Mouse (Mus musculus) neural tube, embryonic 11.5 days (tissue): ENCODE data around the gene Adgrv1. TPM values are rescaled to one million over a fixed set of nuclear protein-coding genes. Genes with fewer than 3 reads are reported as not detected.
A peak's percentile ranks its signal among the peaks of the same experiment; 100 is the strongest.
"Not testable (repeated sequence)": the region's sequence is repeated elsewhere in the genome, so short reads cannot be mapped to it uniquely, and the experiment has no call there.

Experiments
- ATAC-seq: fragments of 200-750 bp; cut with Nextera tagmentation; 2 replicates; pipeline ENCODE4 v1.8.0; 2017; ENCODE audit warnings: moderate number of reproducible peaks, mild to moderate bottlenecking, moderate TSS enrichment, moderate library complexity; ENCODE audit not compliant: insufficient read depth, low FRiP score, low TSS enrichment
- DNase-seq: peaks from one replicate; pipeline ENCODE4 v3.0.0-alpha.2; 2015; ENCODE audit warnings: low spot score
- H3K27ac ChIP-seq: fragments of 300-500 bp; sonication (generic); 2 replicates; pipeline ENCODE4 v1.5.1; 2014; ENCODE audit warnings: low read depth, mild to moderate bottlenecking, low read length
- H3K27me3 ChIP-seq: fragments of 300-500 bp; sonication (generic); 2 replicates; pipeline ENCODE4 v1.6.1; 2014; ENCODE audit warnings: mild to moderate bottlenecking, low read length, mixed read lengths; ENCODE audit not compliant: control insufficient read depth, insufficient read depth
- H3K36me3 ChIP-seq: fragments of 300-500 bp; sonication (generic); 2 replicates; pipeline ENCODE4 v1.6.1; 2014; ENCODE audit warnings: mild to moderate bottlenecking, low read length, moderate library complexity, mixed read lengths; ENCODE audit not compliant: control insufficient read depth, insufficient read depth
- H3K4me1 ChIP-seq: fragments of 300-500 bp; sonication (generic); 2 replicates; pipeline ENCODE4 v1.6.1; 2014; ENCODE audit warnings: low read length, mixed read lengths; ENCODE audit not compliant: control insufficient read depth, insufficient read depth
- H3K4me2 ChIP-seq: fragments of 300-500 bp; sonication (generic); 2 replicates; pipeline ENCODE4 v1.6.1; 2014; ENCODE audit warnings: low read depth, mild to moderate bottlenecking, moderate library complexity
- H3K4me3 ChIP-seq: fragments of 300-500 bp; sonication (generic); 2 replicates; pipeline ENCODE4 v1.5.1; 2014; ENCODE audit warnings: low read depth, low read length
- H3K9ac ChIP-seq: fragments of 300-500 bp; sonication (generic); 2 replicates; pipeline ENCODE4 v1.6.1; 2014; ENCODE audit warnings: mild to moderate bottlenecking, low read length
- H3K9me3 ChIP-seq: fragments of 300-500 bp; sonication (generic); 2 replicates; pipeline ENCODE4 v1.6.1; 2016; ENCODE audit warnings: low read length; ENCODE audit not compliant: control insufficient read depth
- WGBS: fragments of 180-500 bp; shearing (Covaris S2); extraction: QIAGEN DNeasy Blood & Tissue Kit; methylation state at CpG from one replicate; pipeline ENCODE4 v1.1.7; 2014; 5-methylcytosine and 5-hydroxymethylcytosine counted together
- polyA plus RNA-seq: library from polyadenylated mRNA; unstranded; fragments of >200 nt; fragmentation: Nextera tagmentation; extraction: Ambion mirVana; gene quantifications from 2 replicates; pipeline ENCODE4 v1.2.1, GENCODE M21; 2014

Adgrv1 gene
- polyA plus RNA-seq, 1 experiment from 2014 or later: 35.1 TPM

DNA sequence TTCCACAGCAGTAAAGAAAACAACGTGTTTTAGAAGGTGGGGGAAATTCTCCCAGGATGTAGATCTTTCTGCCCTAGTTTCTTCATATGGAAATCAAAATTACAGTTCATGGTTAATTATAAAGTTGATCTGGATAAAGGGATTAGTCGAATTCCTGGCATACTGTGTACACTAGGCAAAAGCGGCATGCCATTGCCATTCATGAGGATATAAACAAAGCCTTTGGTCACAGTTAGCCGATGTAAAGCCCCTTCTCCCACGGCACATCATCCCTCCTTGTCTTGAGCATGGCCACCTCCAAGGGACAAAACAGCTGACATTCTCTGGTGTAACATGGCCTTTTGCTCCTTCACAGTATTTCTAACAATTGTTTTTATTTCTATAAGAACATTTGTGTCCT is 2.4 kb downstream of the Adgrv1 start:
- peak overlapping the region; percentile 37 for H3K4me2 ChIP-seq
- H3K36me3 ChIP-seq: no peaks in the 10 kb centered on the region
- H3K9me3 ChIP-seq: no peaks in the 10 kb centered on the region
- no peak overlapping the region for H3K9ac ChIP-seq
- no peak overlapping the region for H3K27ac ChIP-seq
- ATAC-seq (no peak), DNase-seq (peak; percentile 32)
- 37% methylated on average over 5 of the region's 5 CpGs for WGBS
- peak overlapping the region; percentile 21 for H3K4me3 ChIP-seq
- H3K27me3 ChIP-seq: no peaks in the 10 kb centered on the region
- H3K4me1 ChIP-seq: peaks cover 12% of the 10 kb centered on the region

DNA sequence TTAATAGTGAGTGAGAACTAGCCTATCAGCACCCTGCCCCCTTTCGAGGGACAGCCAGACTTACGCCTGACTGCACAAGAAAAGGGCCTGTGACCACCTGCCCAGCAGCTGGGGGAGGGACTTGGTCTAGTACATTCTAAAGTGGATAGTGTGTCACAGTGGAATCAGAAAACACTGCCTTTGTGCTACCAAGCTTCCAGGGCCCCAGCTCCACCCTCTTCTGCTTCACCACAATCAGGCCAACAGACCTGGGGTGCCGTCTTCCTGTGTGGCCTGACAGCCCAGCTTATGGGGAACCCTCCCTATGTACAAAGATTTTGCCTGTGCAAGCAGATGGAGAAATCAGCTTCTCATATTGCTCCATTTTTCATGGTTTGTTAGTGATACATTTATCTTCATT is 3.6 kb downstream of the Adgrv1 start:
- H3K4me1 ChIP-seq: peaks cover 12% of the 10 kb centered on the region
- DNase-seq (peak; percentile 76), ATAC-seq (peak; percentile 67)
- H3K9ac ChIP-seq: no peak overlapping the region
- H3K27me3 ChIP-seq: no peaks in the 10 kb centered on the region
- H3K4me2 ChIP-seq: peak overlapping the region; percentile 37
- no peak overlapping the region for H3K4me3 ChIP-seq
- WGBS: 37% methylated on average over 3 of the region's 3 CpGs
- H3K36me3 ChIP-seq: no peaks in the 10 kb centered on the region
- H3K27ac ChIP-seq: 0 out of 2 replicates have a peak overlapping the region, but pooled peaks have one; percentile 17
- H3K9me3 ChIP-seq: no peaks in the 10 kb centered on the region

DNA sequence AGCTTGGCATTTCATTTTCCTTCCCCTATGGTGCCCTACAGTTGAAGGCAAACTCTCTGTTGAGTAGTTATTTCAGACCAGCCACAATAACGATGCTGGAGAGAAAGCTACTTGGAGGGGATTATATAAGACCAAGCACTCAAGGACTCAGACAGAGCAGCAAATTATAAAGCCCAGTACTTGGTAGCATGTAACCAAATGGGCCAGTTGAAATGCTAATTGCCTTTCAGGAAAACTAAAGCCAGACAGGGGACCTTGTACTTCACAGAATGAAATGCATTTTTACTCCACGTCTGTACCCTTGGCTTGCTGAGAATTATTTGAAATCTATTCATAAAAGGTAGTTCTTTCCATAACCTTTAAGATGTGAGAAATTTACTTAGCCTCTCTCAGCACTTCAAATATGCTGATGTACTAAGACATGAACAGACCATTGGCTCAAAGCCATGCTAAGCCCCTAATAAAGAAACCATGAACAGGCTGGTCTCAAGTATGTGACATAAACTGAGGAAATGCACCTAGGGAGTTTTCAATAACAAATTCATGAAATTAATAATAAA is 4.2 kb downstream of the Adgrv1 start:
- 51% methylated on average over 2 of the region's 2 CpGs for WGBS
- H3K4me1 ChIP-seq: peaks cover 12% of the 10 kb centered on the region
- DNase-seq (no peak), ATAC-seq (no peak)
- H3K4me2 ChIP-seq: peak overlapping the region; percentile 3; the same call in 1 of the 2 replicates
- no peak overlapping the region for H3K27ac ChIP-seq
- H3K9ac ChIP-seq: no peak overlapping the region
- no peaks in the 10 kb centered on the region for H3K9me3 ChIP-seq
- no peak overlapping the region for H3K4me3 ChIP-seq
- no peaks in the 10 kb centered on the region for H3K27me3 ChIP-seq
- no peaks in the 10 kb centered on the region for H3K36me3 ChIP-seq

DNA sequence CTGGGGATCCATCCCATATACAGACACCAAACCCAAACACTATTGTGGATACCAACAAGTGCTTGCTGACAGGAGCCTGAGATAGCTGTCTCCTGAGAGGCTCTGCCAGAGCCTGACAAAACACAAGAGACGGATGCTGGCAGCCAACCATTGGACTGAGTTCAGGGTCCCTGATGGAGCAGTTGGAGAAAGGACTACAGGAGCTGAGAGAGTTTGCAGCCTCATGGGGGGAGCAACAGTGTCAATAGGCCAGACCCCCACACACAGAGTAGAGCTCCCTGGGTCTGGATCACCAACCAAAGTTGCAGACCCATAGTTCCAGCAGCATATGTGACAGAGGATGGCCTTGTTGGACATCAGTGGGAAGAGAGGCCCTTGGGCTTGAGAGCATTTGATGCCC is 5.1 kb downstream of the Adgrv1 start:
- H3K27me3 ChIP-seq, H3K4me1 ChIP-seq, H3K9me3 ChIP-seq, H3K9ac ChIP-seq, H3K27ac ChIP-seq, ATAC-seq, H3K4me3 ChIP-seq, H3K36me3 ChIP-seq, DNase-seq: not testable (repeated sequence)
- H3K4me2 ChIP-seq: peak overlapping the region; percentile 12; the same call in 1 of the 2 replicates
- WGBS: 80% methylated on average over 1 of the region's 1 CpGs

DNA sequence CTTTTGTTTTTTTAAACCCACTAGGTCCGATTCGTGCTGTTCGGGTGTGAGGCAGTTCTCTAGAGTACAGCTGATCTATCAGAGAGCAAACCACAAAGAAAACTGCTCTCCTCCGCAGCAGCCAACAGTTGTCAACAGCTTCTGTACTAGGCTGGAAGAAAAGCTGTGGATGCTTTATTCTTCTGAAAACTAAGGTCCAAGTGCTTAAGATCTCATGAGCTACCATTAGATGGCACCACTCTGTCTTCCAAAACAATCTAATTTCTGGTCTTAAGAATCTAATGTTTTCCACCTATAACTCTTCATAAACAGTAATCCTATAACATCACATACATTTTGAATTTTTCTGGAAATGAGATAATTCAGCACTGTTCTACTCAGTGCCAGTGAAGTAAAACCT is 22.6 kb downstream of the Adgrv1 start:
- Histone ChIP-seq H3K27ac (no peak overlapping the region), H3K9ac (no peak overlapping the region), H3K9me3 (0 out of 2 replicates have a peak, but pooled peaks cover 3% of the 10 kb centered on the region), H3K4me2 (no peak overlapping the region), H3K4me1 (no peaks in the 10 kb centered on the region), H3K36me3 (peaks cover 4% of the 10 kb centered on the region), H3K4me3 (no peak overlapping the region), H3K27me3 (no peaks in the 10 kb centered on the region)
- 84% methylated on average over 4 of the region's 4 CpGs for WGBS
- DNase-seq (no peak), ATAC-seq (no peak)

DNA sequence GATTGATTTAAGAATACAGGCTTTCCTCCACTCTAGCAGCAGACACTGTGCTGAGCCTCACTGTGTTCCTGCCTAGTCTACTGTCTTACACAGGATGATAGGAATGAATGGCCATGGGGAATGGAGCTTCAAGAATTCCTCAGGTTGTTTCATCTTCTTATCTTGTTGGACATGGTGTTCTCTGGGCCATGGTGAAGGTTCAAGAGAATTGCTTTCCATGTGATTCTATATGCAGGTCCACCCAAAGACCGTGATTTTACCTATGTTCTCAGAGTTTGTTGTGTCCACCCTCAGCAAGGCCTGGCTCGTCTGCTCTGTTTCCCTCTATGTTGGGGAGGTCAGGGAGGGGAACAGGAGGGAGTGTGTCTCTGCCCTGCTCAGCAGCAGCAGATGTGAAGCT is 26.0 kb downstream of the Adgrv1 start:
- no peak overlapping the region for H3K4me3 ChIP-seq
- H3K4me2 ChIP-seq: no peak overlapping the region
- H3K4me1 ChIP-seq: no peaks in the 10 kb centered on the region
- no peak for ATAC-seq
- H3K9me3 ChIP-seq: 0 out of 2 replicates have a peak, but pooled peaks cover 3% of the 10 kb centered on the region
- no peak overlapping the region for H3K27ac ChIP-seq
- 87% methylated on average over 2 of the region's 2 CpGs for WGBS
- H3K9ac ChIP-seq: no peak overlapping the region
- H3K36me3 ChIP-seq: peaks cover 4% of the 10 kb centered on the region
- no peaks in the 10 kb centered on the region for H3K27me3 ChIP-seq
- DNase-seq: no peak

DNA sequence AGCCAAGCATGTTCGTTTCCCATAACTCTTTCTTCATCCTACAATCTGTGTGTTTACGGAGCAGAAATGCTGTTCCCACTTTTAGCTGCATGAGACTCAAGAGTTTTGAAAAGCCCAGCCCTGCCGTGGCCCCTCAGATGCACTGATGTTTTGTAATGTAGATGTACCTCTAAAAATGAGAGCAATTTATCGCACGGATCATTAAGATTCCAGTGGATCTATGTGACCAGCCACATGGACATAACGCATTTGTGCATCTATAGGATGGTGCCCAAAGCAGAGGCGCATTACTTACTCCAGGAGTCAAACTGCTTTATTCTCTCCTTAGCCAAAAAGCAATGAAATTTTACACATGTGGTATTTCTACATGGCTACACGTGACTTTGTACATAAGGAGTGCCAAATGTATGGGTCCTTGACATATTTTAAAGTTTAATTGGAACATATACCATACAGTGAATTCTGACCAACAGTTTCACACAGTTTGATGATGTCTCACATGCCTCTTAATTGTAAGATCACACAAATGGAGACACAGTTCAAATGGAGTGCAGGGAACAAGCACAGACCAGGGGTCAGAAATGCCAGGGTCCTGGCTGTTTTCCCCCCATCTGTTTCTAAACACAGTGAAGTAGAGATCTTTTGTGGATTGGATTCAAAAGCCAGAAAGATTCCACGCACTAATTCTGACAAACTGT is 35.9 kb downstream of the Adgrv1 start:
- DNase-seq: peak; percentile 50
- Histone ChIP-seq H3K4me2 (no peak overlapping the region; the same call in 1 of the 2 replicates), H3K27me3 (no peaks in the 10 kb centered on the region), H3K27ac (peak overlapping the region; percentile 61; the same call in 1 of the 2 replicates), H3K9ac (no peak overlapping the region), H3K4me3 (no peak overlapping the region), H3K9me3 (no peaks in the 10 kb centered on the region), H3K36me3 (no peaks in the 10 kb centered on the region; the same call in 1 of the 2 replicates), H3K4me1 (peaks cover 13% of the 10 kb centered on the region)
- 42% methylated on average over 9 of the region's 9 CpGs for WGBS
- ATAC-seq: peak; percentile 75

DNA sequence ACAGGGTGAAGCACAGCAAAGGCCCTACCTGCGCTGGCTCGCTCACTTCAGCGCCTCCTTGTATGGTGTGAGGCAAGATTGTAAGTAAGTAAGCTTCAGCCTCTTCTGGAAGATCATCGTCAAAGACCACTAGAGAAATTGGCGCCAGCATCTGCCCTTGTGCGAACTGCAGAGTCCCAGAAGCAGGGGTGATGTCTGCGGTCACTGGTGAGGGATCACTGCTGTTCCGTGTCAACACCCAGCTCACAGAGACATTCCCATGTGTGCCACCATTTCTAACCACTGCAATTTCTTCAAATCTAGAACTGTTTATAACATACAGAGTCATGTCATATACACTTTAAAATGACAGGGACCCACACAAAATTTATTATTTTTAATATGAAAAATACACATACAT is 54.3 kb downstream of the Adgrv1 start:
- no peak overlapping the region for H3K27ac ChIP-seq
- H3K36me3 ChIP-seq: no peaks in the 10 kb centered on the region
- ATAC-seq: no peak
- H3K9ac ChIP-seq: no peak overlapping the region
- H3K4me2 ChIP-seq: no peak overlapping the region
- H3K9me3 ChIP-seq: no peaks in the 10 kb centered on the region
- no peaks in the 10 kb centered on the region for H3K27me3 ChIP-seq
- H3K4me1 ChIP-seq: no peaks in the 10 kb centered on the region
- no peak overlapping the region for H3K4me3 ChIP-seq
- WGBS: 92% methylated on average over 8 of the region's 8 CpGs
- no peak for DNase-seq
